Mouse (Mus musculus): ENCODE data around the gene Dlgap1. TPM values are rescaled to one million over a fixed set of nuclear protein-coding genes. Genes with fewer than 3 reads are reported as not detected.

Dlgap1 gene
- polyA plus RNA-seq, 1 experiment from 2014 or later: 2.4 TPM

- H3K4me3 ChIP-seq (ENCODE audit: low read depth, low read length): peak overlapping the region; percentile 57
- peak overlapping the region; percentile 79 for H3K9ac ChIP-seq (ENCODE audit: low read length)
- peaks cover 5% of the 10 kb centered on the region; the same call in 1 of the 2 replicates for H3K36me3 ChIP-seq (ENCODE audit: control insufficient read depth, insufficient read depth, low read length)
- H3K27ac ChIP-seq (ENCODE audit: low read depth, low read length): peak overlapping the region; percentile 92
- peak overlapping the region; percentile 93 for H3K4me2 ChIP-seq
- ATAC-seq (ENCODE audit: low FRiP score): no peak
- no peaks in the 10 kb centered on the region for H3K27me3 ChIP-seq (ENCODE audit: control insufficient read depth, insufficient read depth, low read length)
- peaks cover 19% of the 10 kb centered on the region for H3K4me1 ChIP-seq (ENCODE audit: control insufficient read depth, insufficient read depth, low read length)
- WGBS: under 1% methylated on average over 33 of the region's 33 CpGs
- H3K9me3 ChIP-seq (ENCODE audit: control insufficient read depth, low read length): no peaks in the 10 kb centered on the region
- DNase-seq (ENCODE audit: low spot score, missing footprints): peak; percentile 98
Measured at GRCm38 (mm10) chr17:70849399-70850232, 880.7 kb downstream of the Dlgap1 start.

GRCm38 (mm10) chr17:70850233-70850995 lies 881.5 kb downstream of the Dlgap1 start:
- Histone ChIP-seq H3K4me2 (peak overlapping the region; percentile 93), H3K4me1 (ENCODE audit: control insufficient read depth, insufficient read depth, low read length) (peaks cover 19% of the 10 kb centered on the region), H3K27ac (ENCODE audit: low read depth, low read length) (peak overlapping the region; percentile 92), H3K9ac (ENCODE audit: low read length) (peak overlapping the region; percentile 79), H3K4me3 (ENCODE audit: low read depth, low read length) (peak overlapping the region; percentile 57), H3K27me3 (ENCODE audit: control insufficient read depth, insufficient read depth, low read length) (no peaks in the 10 kb centered on the region), H3K36me3 (ENCODE audit: control insufficient read depth, insufficient read depth, low read length) (no peaks in the 10 kb centered on the region; the same call in 1 of the 2 replicates), H3K9me3 (ENCODE audit: control insufficient read depth, low read length) (no peaks in the 10 kb centered on the region)
- WGBS: under 1% methylated on average over 40 of the region's 40 CpGs
- DNase-seq (ENCODE audit: low spot score, missing footprints) (peak; percentile 98), ATAC-seq (ENCODE audit: low FRiP score) (peak; percentile 26)

- Histone ChIP-seq H3K9me3 (ENCODE audit: control insufficient read depth, low read length) (no peaks in the 10 kb centered on the region), H3K36me3 (ENCODE audit: control insufficient read depth, insufficient read depth, low read length) (no peaks in the 10 kb centered on the region), H3K9ac (ENCODE audit: low read length) (peak overlapping the region; percentile 79), H3K27ac (ENCODE audit: low read depth, low read length) (peak overlapping the region; percentile 92), H3K4me1 (ENCODE audit: control insufficient read depth, insufficient read depth, low read length) (peaks cover 19% of the 10 kb centered on the region), H3K4me2 (peak overlapping the region; percentile 93), H3K27me3 (ENCODE audit: control insufficient read depth, insufficient read depth, low read length) (no peaks in the 10 kb centered on the region), H3K4me3 (ENCODE audit: low read depth, low read length) (peak overlapping the region; percentile 57)
- DNase-seq (ENCODE audit: low spot score, missing footprints): peak; percentile 97
- ATAC-seq (ENCODE audit: low FRiP score): peak; percentile 67
- WGBS: under 1% methylated on average over 52 of the region's 54 CpGs
Measured at GRCm38 (mm10) chr17:70850996-70851991, 882.4 kb downstream of the Dlgap1 start.

- H3K4me3 ChIP-seq (ENCODE audit: low read depth, low read length): peak overlapping the region; percentile 57
- H3K9ac ChIP-seq (ENCODE audit: low read length): peak overlapping the region; percentile 79
- under 1% methylated on average over 29 of the region's 29 CpGs for WGBS
- peak overlapping the region; percentile 92; the same call in 1 of the 2 replicates for H3K27ac ChIP-seq (ENCODE audit: low read depth, low read length)
- H3K4me1 ChIP-seq (ENCODE audit: control insufficient read depth, insufficient read depth, low read length): peaks cover 17% of the 10 kb centered on the region
- H3K9me3 ChIP-seq (ENCODE audit: control insufficient read depth, low read length): no peaks in the 10 kb centered on the region
- no peaks in the 10 kb centered on the region for H3K27me3 ChIP-seq (ENCODE audit: control insufficient read depth, insufficient read depth, low read length)
- peak; percentile 97 for DNase-seq (ENCODE audit: low spot score, missing footprints)
- ATAC-seq (ENCODE audit: low FRiP score): no peak
- peak overlapping the region; percentile 93 for H3K4me2 ChIP-seq
- no peaks in the 10 kb centered on the region for H3K36me3 ChIP-seq (ENCODE audit: control insufficient read depth, insufficient read depth, low read length)
Measured at GRCm38 (mm10) chr17:70852011-70852685, 883.3 kb downstream of the Dlgap1 start.

- peak overlapping the region; percentile 79 for H3K9ac ChIP-seq (ENCODE audit: low read length)
- H3K27ac ChIP-seq (ENCODE audit: low read depth, low read length): peak overlapping the region; percentile 81
- peak overlapping the region; percentile 93 for H3K4me2 ChIP-seq
- H3K9me3 ChIP-seq (ENCODE audit: control insufficient read depth, low read length): no peaks in the 10 kb centered on the region
- DNase-seq (ENCODE audit: low spot score, missing footprints) (peak; percentile 98), ATAC-seq (ENCODE audit: low FRiP score) (peak; percentile 71)
- WGBS: under 1% methylated on average over 51 of the region's 51 CpGs
- no peaks in the 10 kb centered on the region for H3K27me3 ChIP-seq (ENCODE audit: control insufficient read depth, insufficient read depth, low read length)
- H3K36me3 ChIP-seq (ENCODE audit: control insufficient read depth, insufficient read depth, low read length): no peaks in the 10 kb centered on the region
- H3K4me3 ChIP-seq (ENCODE audit: low read depth, low read length): peak overlapping the region; percentile 57
- peaks cover 14% of the 10 kb centered on the region for H3K4me1 ChIP-seq (ENCODE audit: control insufficient read depth, insufficient read depth, low read length)
Measured at GRCm38 (mm10) chr17:70852686-70853386, 884.0 kb downstream of the Dlgap1 start.

GRCm38 (mm10) chr17:70853436-70853905 lies 884.6 kb downstream of the Dlgap1 start, which contains the start of gene Tgif1:
TSS of gene Tgif1 (minus strand) at chr17:70853546.
- Histone ChIP-seq H3K36me3 (ENCODE audit: control insufficient read depth, insufficient read depth, low read length) (no peaks in the 10 kb centered on the region), H3K9ac (ENCODE audit: low read length) (peak within 1 kb of the TSS; percentile 79), H3K27ac (ENCODE audit: low read depth, low read length) (peak within 1 kb of the TSS; percentile 81), H3K4me2 (peak within 1 kb of the TSS; percentile 93), H3K4me1 (ENCODE audit: control insufficient read depth, insufficient read depth, low read length) (peaks cover 10% of the 10 kb centered on the region), H3K4me3 (ENCODE audit: low read depth, low read length) (peak within 1 kb of the TSS; percentile 57), H3K9me3 (ENCODE audit: control insufficient read depth, low read length) (no peaks in the 10 kb centered on the region), H3K27me3 (ENCODE audit: control insufficient read depth, insufficient read depth, low read length) (no peaks in the 10 kb centered on the region)
- ATAC-seq (ENCODE audit: low FRiP score) (peak; percentile 22), DNase-seq (ENCODE audit: low spot score, missing footprints) (no peak)
- WGBS: under 1% methylated on average over 29 of the region's 29 CpGs

- Histone ChIP-seq H3K36me3 (ENCODE audit: control insufficient read depth, insufficient read depth, low read length) (no peaks in the 10 kb centered on the region), H3K27ac (ENCODE audit: low read depth, low read length) (no peak overlapping the region), H3K9me3 (ENCODE audit: control insufficient read depth, low read length) (no peaks in the 10 kb centered on the region), H3K27me3 (ENCODE audit: control insufficient read depth, insufficient read depth, low read length) (no peaks in the 10 kb centered on the region), H3K4me3 (ENCODE audit: low read depth, low read length) (peak overlapping the region; percentile 57; the same call in 1 of the 2 replicates), H3K4me1 (ENCODE audit: control insufficient read depth, insufficient read depth, low read length) (peaks cover 7% of the 10 kb centered on the region; the same call in 1 of the 2 replicates), H3K4me2 (peak overlapping the region; percentile 93), H3K9ac (ENCODE audit: low read length) (peak overlapping the region; percentile 79)
- ATAC-seq (ENCODE audit: low FRiP score) (no peak), DNase-seq (ENCODE audit: low spot score, missing footprints) (peak; percentile 89)
- 21% methylated on average over 6 of the region's 6 CpGs for WGBS
Measured at GRCm38 (mm10) chr17:70854021-70854420, 885.1 kb downstream of the Dlgap1 start.
